Mouse (Mus musculus) heart, embryonic 14.5 days (tissue): ENCODE data around the gene Calcoco2. TPM values are rescaled to one million over a fixed set of nuclear protein-coding genes. Genes with fewer than 3 reads are reported as not detected.
A peak's percentile ranks its signal among the peaks of the same experiment; 100 is the strongest.
"Not testable (repeated sequence)": the region's sequence is repeated elsewhere in the genome, so short reads cannot be mapped to it uniquely, and the experiment has no call there.

Experiments
- ATAC-seq: fragments of 200-750 bp; cut with Nextera tagmentation; 2 replicates; pipeline ENCODE4 v1.8.0; 2017; ENCODE audit warnings: low read depth, moderate TSS enrichment; ENCODE audit not compliant: insufficient number of reproducible peaks, insufficient read depth, low FRiP score
- H3K27ac ChIP-seq, 2 experiments: fragments of 200-500 bp in 1 of 2; fragments of 300-500 bp in 1 of 2; sonication (generic) in 1 of 2; replicated peaks in 1 of 2; 2 replicates each; pipeline ENCODE4 v1.5.1; 2012 to 2014; ENCODE audit warnings: low read depth in 2 of 2, low read length in 2 of 2, control low read depth in 1 of 2, mild to moderate bottlenecking in 1 of 2, mixed read lengths in 1 of 2; ENCODE audit not compliant: control insufficient read depth in 1 of 2, insufficient read depth in 1 of 2
- H3K27me3 ChIP-seq: fragments of 300-500 bp; sonication (generic); 2 replicates; pipeline ENCODE4 v1.6.1; 2014; ENCODE audit warnings: mild to moderate bottlenecking, low read length, control low read depth; ENCODE audit not compliant: control insufficient read depth, insufficient read depth
- H3K36me3 ChIP-seq: fragments of 300-500 bp; sonication (generic); 2 replicates; pipeline ENCODE4 v1.6.1; 2014; ENCODE audit warnings: mild to moderate bottlenecking, control low read depth, low read length, mixed read lengths; ENCODE audit not compliant: control insufficient read depth, insufficient read depth
- H3K4me1 ChIP-seq, 2 experiments: fragments of 200-500 bp in 1 of 2; fragments of 300-500 bp in 1 of 2; sonication (generic) in 1 of 2; 2 replicates each; pipeline ENCODE4 v1.6.1; 2012 to 2014; ENCODE audit warnings: low read length in 2 of 2, control low read depth in 1 of 2, mixed read lengths in 1 of 2; ENCODE audit not compliant: control insufficient read depth in 2 of 2, insufficient read depth in 2 of 2
- H3K4me2 ChIP-seq: fragments of 300-500 bp; sonication (generic); 2 replicates; pipeline ENCODE4 v1.6.1; 2014; ENCODE audit warnings: mild to moderate bottlenecking, low read length
- H3K4me3 ChIP-seq, 2 experiments: fragments of 200-500 bp in 1 of 2; fragments of 300-500 bp in 1 of 2; sonication (generic) in 1 of 2; 2 replicates each; pipeline ENCODE4 v1.5.1; 2012 to 2014; ENCODE audit warnings: low read length in 2 of 2, mild to moderate bottlenecking in 2 of 2, control low read depth in 1 of 2, low read depth in 1 of 2, moderate library complexity in 1 of 2; ENCODE audit not compliant: control insufficient read depth in 1 of 2, insufficient read depth in 1 of 2
- H3K9ac ChIP-seq: fragments of 300-500 bp; sonication (generic); 2 replicates; pipeline ENCODE4 v1.6.1; 2014; ENCODE audit warnings: mild to moderate bottlenecking, low read length
- H3K9me3 ChIP-seq: fragments of 300-500 bp; sonication (generic); 2 replicates; pipeline ENCODE4 v1.6.1; 2016; ENCODE audit warnings: low read length, control low read depth; ENCODE audit not compliant: control insufficient read depth
- WGBS: fragments of 180-500 bp; shearing (Covaris S2); extraction: QIAGEN DNeasy Blood & Tissue Kit; methylation state at CpG from one replicate; pipeline ENCODE4 v1.1.7; 2014; 5-methylcytosine and 5-hydroxymethylcytosine counted together
- polyA plus RNA-seq: library from polyadenylated mRNA; unstranded; fragments of >200 nt; fragmentation: Nextera tagmentation; extraction: Ambion mirVana; gene quantifications from 2 replicates; pipeline ENCODE4 v1.2.1, GENCODE M21; 2014

Calcoco2 gene
- polyA plus RNA-seq, 1 experiment from 2014 or later, result not detected

DNA sequence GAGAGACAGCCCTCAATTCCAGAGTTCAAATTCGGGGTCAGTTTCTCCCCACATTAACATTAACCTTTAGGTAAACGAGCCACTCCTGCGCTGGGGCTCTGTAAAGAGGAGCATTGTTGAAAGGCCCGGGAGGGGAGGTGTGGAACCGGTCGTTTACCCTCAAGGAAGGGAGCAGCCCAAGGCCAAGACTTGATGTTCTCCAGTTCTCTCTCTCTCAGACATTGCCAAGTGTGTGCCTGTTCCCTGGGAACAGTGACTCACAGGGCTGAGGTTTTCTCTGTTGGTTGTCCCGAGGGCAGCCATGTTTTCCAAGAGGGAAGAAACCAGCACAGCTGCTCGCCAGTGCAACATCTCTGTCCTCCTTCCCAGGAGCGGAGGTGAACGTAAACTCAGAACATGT, 18.8 kb upstream of the Calcoco2 start:
- WGBS, result 56% methylated on average over 10 of the region's 10 CpGs
- Histone ChIP-seq H3K9me3 (no peaks in the 10 kb centered on the region), H3K4me3 (no peak overlapping the region), H3K36me3 (no peaks in the 10 kb centered on the region), H3K4me1 (peaks cover 0 to 2% of the 10 kb centered on the region in 2 experiments; a peak in 1 of 4 replicates), H3K27me3 (peaks cover 41% of the 10 kb centered on the region), H3K4me2 (no peak overlapping the region), H3K9ac (no peak overlapping the region), H3K27ac (no peak overlapping the region)
- no peak for ATAC-seq

DNA sequence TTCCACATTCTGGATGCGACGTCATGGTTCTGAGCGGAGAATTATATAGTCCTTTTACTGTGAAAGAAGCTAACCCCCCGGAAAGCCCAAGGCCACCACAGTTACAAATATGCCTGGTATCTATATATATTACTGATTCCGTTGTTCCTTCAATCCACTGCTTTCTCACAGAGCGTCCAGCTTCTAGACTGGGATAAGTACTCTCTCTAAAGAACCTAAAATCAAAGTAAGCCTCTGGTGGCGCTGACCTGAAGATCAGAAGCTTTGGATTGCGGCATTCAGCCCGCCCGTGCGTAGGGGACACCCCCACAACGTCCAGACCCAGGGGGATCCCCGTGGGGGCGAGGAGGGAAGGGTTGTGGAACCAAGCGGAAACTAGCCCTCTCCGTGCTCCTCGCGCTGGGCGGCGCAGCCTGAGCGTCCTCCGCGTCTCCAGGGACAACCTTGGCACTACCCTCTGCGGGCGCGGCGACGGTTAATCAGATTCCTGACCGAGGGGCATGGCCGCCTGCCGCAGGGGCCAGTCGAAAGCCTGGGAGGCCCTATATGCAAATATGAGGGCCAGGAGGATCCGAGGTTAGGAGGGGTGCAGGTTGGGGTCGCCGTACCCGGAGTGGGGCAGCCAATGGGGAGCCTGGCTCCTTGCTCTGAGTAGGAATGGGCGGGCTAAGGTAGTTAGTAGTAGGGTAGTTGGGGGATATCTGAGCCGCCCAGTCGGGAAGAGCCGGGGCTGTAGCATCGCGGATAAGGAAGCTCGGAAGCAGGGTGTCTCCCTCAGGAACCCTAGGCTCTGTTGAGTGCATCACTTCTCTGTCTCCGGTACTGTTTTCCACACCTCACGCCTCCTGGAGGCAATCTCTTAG, 12.5 kb upstream of the Calcoco2 start:
- peak; percentile 26; the same call in 1 of the 2 replicates for ATAC-seq
- Histone ChIP-seq H3K4me1 (peaks cover 4 to 6% of the 10 kb centered on the region in 2 experiments; a peak in 1 of 4 replicates), H3K4me3 (peak overlapping the region; percentile 45), H3K4me2 (peak overlapping the region; percentile 73), H3K36me3 (no peaks in the 10 kb centered on the region), H3K9ac (peak overlapping the region; percentile 47), H3K27me3 (peaks cover 50% of the 10 kb centered on the region), H3K27ac (no peak overlapping the region), H3K9me3 (no peaks in the 10 kb centered on the region)
- 2% methylated on average over 45 of the region's 45 CpGs for WGBS

DNA sequence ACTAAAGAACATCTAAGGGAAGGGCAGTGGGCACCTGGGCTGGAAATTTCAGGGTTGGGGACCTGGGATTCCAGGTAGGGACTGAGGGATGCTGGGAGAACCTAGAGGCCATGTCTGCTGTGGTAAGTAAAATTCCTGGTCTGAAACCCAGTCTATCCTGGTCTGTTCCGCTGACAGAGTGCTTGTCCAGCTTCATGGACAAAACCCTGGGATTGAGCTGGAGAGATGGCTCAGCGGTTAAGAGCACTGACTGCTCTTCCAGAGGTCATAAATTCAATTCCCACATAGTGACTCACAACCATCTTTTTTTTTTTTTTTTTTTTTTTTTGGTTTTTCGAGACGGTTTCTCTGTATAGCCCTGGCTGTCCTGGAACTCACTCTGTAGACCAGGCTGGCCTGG, 11.0 kb upstream of the Calcoco2 start:
- not testable (repeated sequence) for ATAC-seq, H3K4me3 ChIP-seq, H3K9me3 ChIP-seq, H3K36me3 ChIP-seq, H3K4me2 ChIP-seq, H3K9ac ChIP-seq, H3K4me1 ChIP-seq, H3K27ac ChIP-seq
- peaks cover 50% of the 10 kb centered on the region for H3K27me3 ChIP-seq
- WGBS, result 77% methylated on average over 2 of the region's 4 CpGs

DNA sequence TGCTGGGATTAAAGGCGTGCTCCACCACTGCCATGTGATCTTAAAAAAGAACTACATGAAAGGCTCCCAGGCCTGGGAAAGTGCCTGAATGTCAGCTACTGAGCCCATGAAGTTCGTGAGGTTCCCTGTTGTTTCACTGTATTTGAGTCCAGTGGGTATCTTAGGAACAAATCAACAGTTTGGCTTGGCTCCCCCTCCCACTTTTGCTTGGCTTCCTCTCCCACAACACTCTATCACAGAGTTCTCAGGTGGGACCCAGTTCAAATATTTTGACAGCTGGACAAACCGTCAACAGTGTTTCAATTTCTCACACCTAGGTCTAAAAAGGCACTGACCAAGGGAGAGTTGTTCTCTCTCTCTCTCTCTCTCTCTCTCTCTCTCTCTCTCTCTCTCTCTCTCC, 7.6 kb upstream of the Calcoco2 start:
- H3K27me3 ChIP-seq, result peaks cover 28% of the 10 kb centered on the region
- H3K4me3 ChIP-seq, result no peak overlapping the region
- H3K36me3 ChIP-seq, result no peaks in the 10 kb centered on the region
- ATAC-seq, result no peak
- no peak overlapping the region for H3K27ac ChIP-seq
- H3K9ac ChIP-seq, result no peak overlapping the region
- no peak overlapping the region for H3K4me2 ChIP-seq
- 56% methylated on average over 3 of the region's 3 CpGs for WGBS
- no peaks in the 10 kb centered on the region for H3K9me3 ChIP-seq
- H3K4me1 ChIP-seq, result peaks cover 2% of the 10 kb centered on the region in 2 experiments; a peak in 1 of 4 replicates

DNA sequence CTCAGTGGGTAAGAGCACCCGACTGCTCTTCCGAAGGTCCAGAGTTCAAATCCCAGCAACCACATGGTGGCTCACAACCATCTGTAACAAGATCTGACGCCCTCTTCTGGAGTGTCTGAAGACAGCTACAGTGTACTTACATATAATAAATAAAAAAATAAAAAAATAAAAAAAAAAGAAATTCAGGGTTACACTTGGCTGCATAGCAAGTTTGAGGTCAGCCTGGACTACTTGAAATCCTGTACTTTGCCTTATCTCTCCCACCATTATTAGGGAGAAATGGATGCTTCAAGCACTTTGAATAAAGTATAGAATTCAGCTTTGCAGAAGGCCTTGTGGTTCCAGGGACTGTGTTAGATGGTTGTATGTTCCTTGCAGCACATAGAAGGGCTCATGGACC, 5.2 kb upstream of the Calcoco2 start:
- H3K27ac ChIP-seq, H3K27me3 ChIP-seq, ATAC-seq: not testable (repeated sequence)

DNA sequence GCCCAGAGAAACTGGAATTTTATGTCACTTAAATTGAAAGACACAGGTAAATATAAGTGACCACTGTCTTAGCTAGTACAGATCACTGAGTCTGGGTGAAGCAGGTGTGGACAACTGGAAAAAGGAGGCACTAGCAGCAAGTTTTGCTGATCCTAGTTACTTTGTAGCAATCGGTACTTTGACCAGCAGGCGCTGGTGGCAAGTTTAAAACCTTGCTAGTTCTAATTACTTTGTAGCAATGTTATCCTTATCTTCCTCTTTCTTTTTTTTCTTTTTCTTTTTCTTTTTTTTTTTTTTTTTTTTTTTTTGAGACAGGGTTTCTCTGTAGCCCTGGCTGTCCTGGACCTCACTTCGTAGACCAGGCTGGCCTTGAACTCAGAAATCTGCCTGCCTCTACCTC, 4.4 kb upstream of the Calcoco2 start:
- Histone ChIP-seq H3K9ac (no peak overlapping the region), H3K4me3 (no peak overlapping the region), H3K27ac (no peak overlapping the region), H3K9me3 (no peaks in the 10 kb centered on the region), H3K36me3 (no peaks in the 10 kb centered on the region), H3K4me2 (no peak overlapping the region), H3K27me3 (peaks cover 3% of the 10 kb centered on the region; the same call in 1 of the 2 replicates), H3K4me1 (no peaks in the 10 kb centered on the region)
- ATAC-seq, result no peak
- WGBS, result 84% methylated on average over 3 of the region's 3 CpGs

More for the DNA sequence above, 5.2 kb upstream of the Calcoco2 start:
- not testable (repeated sequence) for H3K9me3 ChIP-seq, H3K4me1 ChIP-seq, H3K4me2 ChIP-seq, H3K36me3 ChIP-seq, H3K4me3 ChIP-seq, H3K9ac ChIP-seq
- WGBS, result 75% methylated on average over 3 of the region's 3 CpGs

DNA sequence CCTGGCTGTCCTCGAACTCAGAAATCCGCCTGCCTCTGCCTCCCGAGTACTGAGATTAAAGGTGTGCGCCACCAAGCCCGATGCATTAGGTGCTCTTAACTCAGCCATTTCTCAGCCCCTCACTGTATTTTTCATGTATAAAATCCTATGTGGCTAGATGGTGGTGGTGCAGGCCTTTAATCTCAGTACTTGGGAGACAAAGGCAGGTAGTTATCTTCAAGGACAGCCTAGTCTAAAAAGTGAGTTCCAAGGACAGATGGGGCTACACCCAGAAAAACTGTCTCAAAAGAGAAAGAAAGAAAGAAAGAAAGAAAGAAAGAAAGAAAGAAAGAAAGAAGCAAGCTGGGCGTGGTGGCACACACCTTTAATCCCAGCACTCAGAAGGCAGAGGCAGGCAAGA, 3.7 kb upstream of the Calcoco2 start:
- no peak for ATAC-seq
- H3K27ac ChIP-seq, result no peak overlapping the region
- H3K27me3 ChIP-seq, result peaks cover 3% of the 10 kb centered on the region; the same call in 1 of the 2 replicates
- H3K4me2 ChIP-seq, result no peak overlapping the region
- no peak overlapping the region for H3K9ac ChIP-seq
- H3K4me1 ChIP-seq, result no peaks in the 10 kb centered on the region
- no peaks in the 10 kb centered on the region for H3K36me3 ChIP-seq
- no peak overlapping the region for H3K4me3 ChIP-seq
- no peaks in the 10 kb centered on the region for H3K9me3 ChIP-seq
- 85% methylated on average over 6 of the region's 6 CpGs for WGBS
